Mouse (Mus musculus) heart, embryonic 16.5 days (tissue): ENCODE data around the gene Banp. TPM values are rescaled to one million over a fixed set of nuclear protein-coding genes. Genes with fewer than 3 reads are reported as not detected.

Experiments used
- ATAC-seq: fragments of 200-750 bp; cut with Nextera tagmentation; replicated peaks from 2 replicates; pipeline ENCODE4 v1.8.0; 2017; ENCODE audit warnings: moderate number of reproducible peaks; ENCODE audit not compliant: insufficient read depth, low FRiP score; ENCODE audit errors: extremely low read depth
- H3K27ac ChIP-seq: fragments of 300-500 bp; sonication (generic); 2 replicates; pipeline ENCODE4 v1.5.1; 2014; ENCODE audit warnings: mild to moderate bottlenecking, low read length, control low read depth, moderate library complexity
- H3K27me3 ChIP-seq: fragments of 300-500 bp; sonication (generic); 2 replicates; pipeline ENCODE4 v1.6.1; 2014; ENCODE audit warnings: low read length, mixed read lengths; ENCODE audit not compliant: control insufficient read depth, insufficient read depth
- H3K36me3 ChIP-seq: fragments of 300-500 bp; sonication (generic); 2 replicates; pipeline ENCODE4 v1.6.1; 2014; ENCODE audit not compliant: control insufficient read depth, insufficient read depth
- H3K4me1 ChIP-seq: fragments of 300-500 bp; sonication (generic); 2 replicates; pipeline ENCODE4 v1.6.1; 2014; ENCODE audit warnings: low read length, mixed read lengths; ENCODE audit not compliant: control insufficient read depth, insufficient read depth
- H3K4me2 ChIP-seq: fragments of 300-500 bp; sonication (generic); 2 replicates; pipeline ENCODE4 v1.6.1; 2014; ENCODE audit warnings: low read depth, mild to moderate bottlenecking, control low read depth, low read length
- H3K4me3 ChIP-seq: fragments of 300-500 bp; sonication (generic); 2 replicates; pipeline ENCODE4 v1.5.1; 2014; ENCODE audit warnings: mild to moderate bottlenecking, control low read depth, low read length
- H3K9ac ChIP-seq: fragments of 300-500 bp; sonication (generic); 2 replicates; pipeline ENCODE4 v1.6.1; 2014; ENCODE audit warnings: low read length, control low read depth
- H3K9me3 ChIP-seq: fragments of 300-500 bp; sonication (generic); replicated peaks from 2 replicates; pipeline ENCODE4 v1.6.1; 2016; ENCODE audit warnings: low read length; ENCODE audit not compliant: control insufficient read depth
- WGBS: fragments of 180-500 bp; shearing (Covaris S2); extraction: QIAGEN DNeasy Blood & Tissue Kit; methylation state at CpG from one replicate; pipeline ENCODE4 v1.1.7; 2014; 5-methylcytosine and 5-hydroxymethylcytosine counted together
- polyA plus RNA-seq: library from polyadenylated mRNA; unstranded; fragments of >200 nt; fragmentation: Nextera tagmentation; extraction: Ambion mirVana; gene quantifications from 2 replicates; pipeline ENCODE4 v1.2.1, GENCODE M21; 2015

Banp gene
- polyA plus RNA-seq, 1 experiment from 2014 or later: 33.1 TPM

DNA sequence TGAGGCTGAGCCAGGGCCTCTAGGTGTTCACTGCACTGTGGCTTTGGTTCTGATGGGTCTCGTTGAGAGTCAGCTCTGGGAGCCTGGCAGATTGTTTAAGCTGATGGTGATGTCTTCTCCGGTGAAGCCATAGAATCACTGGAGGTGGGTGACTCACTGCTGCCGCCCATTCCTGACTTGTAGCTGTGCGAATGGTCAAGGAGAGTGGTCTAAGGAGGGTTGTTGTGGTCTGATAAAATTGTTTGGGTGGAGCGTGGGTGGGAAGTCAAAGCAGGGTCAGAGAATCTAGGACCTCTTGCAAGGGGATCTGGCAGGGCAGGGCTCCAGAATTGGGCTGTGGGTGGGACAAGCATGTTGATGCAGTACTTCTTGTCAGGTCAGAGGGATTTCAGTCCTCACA, 61.1 kb downstream of the Banp start:
- H3K4me3 ChIP-seq: no peak overlapping the region
- 54% methylated on average over 5 of the region's 5 CpGs for WGBS
- H3K27me3 ChIP-seq: no peaks in the 10 kb centered on the region
- no peak for ATAC-seq
- peaks cover 14% of the 10 kb centered on the region for H3K36me3 ChIP-seq
- no peak overlapping the region for H3K9ac ChIP-seq
- H3K4me1 ChIP-seq: peaks cover 21% of the 10 kb centered on the region
- H3K9me3 ChIP-seq: no peaks in the 10 kb centered on the region
- H3K4me2 ChIP-seq: no peak overlapping the region
- no peak overlapping the region for H3K27ac ChIP-seq

DNA sequence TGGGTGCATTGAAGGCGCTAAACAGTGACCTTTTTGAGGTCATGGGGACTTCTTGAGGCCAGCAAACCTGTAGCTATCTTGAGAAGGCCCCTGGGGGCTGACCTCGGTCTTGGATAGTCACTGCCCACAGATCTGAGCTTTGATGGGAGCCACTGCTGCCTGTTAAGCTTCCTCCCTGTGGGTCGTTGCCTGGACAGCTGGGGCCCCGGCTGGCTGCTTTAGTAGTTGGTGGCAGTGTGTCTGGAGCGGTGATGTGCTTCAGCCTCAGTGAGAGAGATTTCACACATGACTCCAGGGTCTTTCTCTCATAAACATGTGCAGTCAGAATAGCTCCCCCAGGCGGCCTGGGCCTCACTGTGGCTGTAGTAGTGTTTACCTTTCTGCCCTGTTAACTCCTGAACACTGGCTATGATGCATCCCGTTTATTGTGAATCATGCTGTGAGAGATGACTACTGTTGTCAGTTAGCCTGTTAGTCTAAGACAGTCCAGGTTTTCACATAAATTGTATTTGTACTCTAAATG, 61.6 kb downstream of the Banp start:
- WGBS: 47% methylated on average over 7 of the region's 7 CpGs
- Histone ChIP-seq H3K9ac (no peak overlapping the region), H3K4me3 (no peak overlapping the region), H3K4me1 (peaks cover 26% of the 10 kb centered on the region), H3K27ac (no peak overlapping the region), H3K4me2 (no peak overlapping the region), H3K36me3 (peaks cover 14% of the 10 kb centered on the region), H3K9me3 (no peaks in the 10 kb centered on the region), H3K27me3 (no peaks in the 10 kb centered on the region)
- no peak for ATAC-seq

DNA sequence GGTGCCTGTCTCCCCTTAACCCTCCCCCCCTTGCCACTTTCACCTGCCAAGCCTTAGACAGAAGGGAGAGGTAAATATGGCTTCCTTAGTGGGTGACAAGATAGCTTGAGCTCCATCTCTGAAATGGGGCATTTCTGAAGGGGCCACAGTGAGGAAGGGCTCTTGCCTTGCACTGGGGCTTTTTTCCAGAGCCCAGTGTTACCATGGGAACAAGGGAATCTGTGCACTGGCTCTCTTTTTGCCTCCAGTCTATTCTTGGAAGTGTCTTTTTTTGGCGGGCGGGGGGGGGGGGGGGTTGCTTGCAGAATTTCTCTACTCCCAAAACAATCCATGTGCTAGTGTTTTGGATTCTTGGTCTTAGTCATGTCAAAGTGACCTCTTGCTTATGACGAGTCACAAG, 65.1 kb downstream of the Banp start:
- 55% methylated on average over 3 of the region's 3 CpGs for WGBS
- no peaks in the 10 kb centered on the region for H3K27me3 ChIP-seq
- no peak overlapping the region for H3K9ac ChIP-seq
- peaks cover 4% of the 10 kb centered on the region; the same call in 1 of the 2 replicates for H3K36me3 ChIP-seq
- no peak overlapping the region for H3K4me3 ChIP-seq
- ATAC-seq: no peak
- H3K27ac ChIP-seq: no peak overlapping the region
- peaks cover 37% of the 10 kb centered on the region for H3K4me1 ChIP-seq
- no peak overlapping the region for H3K4me2 ChIP-seq
- no peaks in the 10 kb centered on the region for H3K9me3 ChIP-seq

DNA sequence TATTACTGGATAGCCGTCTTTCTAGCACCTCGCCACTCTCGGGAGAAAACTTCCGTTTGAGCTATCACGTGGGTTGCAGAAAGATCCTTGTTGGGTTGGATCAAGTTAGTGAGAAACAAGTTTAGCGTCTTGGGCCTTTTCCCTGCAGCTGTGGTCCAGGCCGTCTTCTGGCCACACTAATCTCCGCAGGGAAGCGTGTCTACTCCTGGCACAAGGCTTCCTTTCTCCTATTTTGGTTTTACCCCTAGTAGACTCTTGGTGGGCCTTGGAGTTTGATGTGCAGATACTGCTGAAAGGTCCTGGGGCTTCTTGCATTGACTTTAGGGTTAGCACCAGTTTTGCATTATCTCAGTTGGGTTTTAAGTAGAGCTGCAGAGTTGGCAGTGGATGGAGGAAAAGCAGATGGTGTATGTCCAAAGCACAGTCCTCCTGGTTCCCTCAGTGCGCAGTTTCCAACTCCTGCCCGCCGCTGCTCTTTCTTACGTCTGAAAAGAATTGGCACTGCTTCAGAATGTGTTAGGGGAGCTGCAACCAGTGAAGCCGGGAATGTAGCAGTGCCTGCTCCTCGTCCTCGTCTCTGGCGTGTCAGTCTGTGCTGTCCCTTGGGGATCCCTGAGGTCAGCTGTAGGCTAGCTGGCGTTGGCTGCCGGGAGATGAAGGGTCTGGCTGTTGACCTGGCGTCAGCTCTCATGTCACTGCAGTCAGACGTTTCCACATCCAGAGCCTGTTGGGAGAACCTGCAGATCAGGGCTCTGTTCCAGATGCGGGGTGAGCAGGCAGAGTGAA, 68.7 kb downstream of the Banp start:
- peak; percentile 60; the same call in 1 of the 2 replicates for ATAC-seq

DNA sequence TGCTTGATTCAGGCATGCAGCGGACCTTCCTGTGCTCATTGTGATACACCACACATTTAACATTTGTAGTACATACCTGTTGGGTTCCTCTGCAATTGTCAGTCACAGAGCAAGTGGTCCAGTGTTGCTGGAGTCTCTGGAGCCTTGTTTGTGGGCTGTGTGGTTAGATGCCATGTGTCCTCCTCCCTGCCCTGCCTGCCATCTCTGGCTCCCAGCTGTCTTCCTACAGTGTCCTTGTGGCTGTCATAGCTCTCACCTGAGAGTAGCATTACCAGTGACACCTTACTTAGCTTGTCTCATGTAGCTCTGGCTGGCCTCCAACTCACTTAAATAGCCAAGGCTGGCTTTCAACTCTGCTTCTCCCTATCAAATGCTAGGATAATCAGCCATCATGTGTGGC, 69.6 kb downstream of the Banp start:
- Histone ChIP-seq H3K4me2 (no peak overlapping the region), H3K36me3 (0 out of 2 replicates have a peak, but pooled peaks cover 3% of the 10 kb centered on the region), H3K9ac (no peak overlapping the region), H3K4me3 (no peak overlapping the region), H3K4me1 (peaks cover 38% of the 10 kb centered on the region), H3K27ac (no peak overlapping the region), H3K9me3 (no peaks in the 10 kb centered on the region), H3K27me3 (no peaks in the 10 kb centered on the region)
- WGBS: 89% methylated on average over 1 of the region's 1 CpGs
- ATAC-seq: no peak

More for the DNA sequence above, 68.7 kb downstream of the Banp start:
- peak overlapping the region; percentile 17; the same call in 1 of the 2 replicates for H3K4me2 ChIP-seq
- no peaks in the 10 kb centered on the region for H3K27me3 ChIP-seq
- H3K4me3 ChIP-seq: no peak overlapping the region
- no peaks in the 10 kb centered on the region for H3K36me3 ChIP-seq
- H3K9ac ChIP-seq: no peak overlapping the region
- no peaks in the 10 kb centered on the region for H3K9me3 ChIP-seq
- peaks cover 38% of the 10 kb centered on the region for H3K4me1 ChIP-seq
- H3K27ac ChIP-seq: peak overlapping the region; percentile 61
- WGBS: 40% methylated on average over 22 of the region's 22 CpGs

DNA sequence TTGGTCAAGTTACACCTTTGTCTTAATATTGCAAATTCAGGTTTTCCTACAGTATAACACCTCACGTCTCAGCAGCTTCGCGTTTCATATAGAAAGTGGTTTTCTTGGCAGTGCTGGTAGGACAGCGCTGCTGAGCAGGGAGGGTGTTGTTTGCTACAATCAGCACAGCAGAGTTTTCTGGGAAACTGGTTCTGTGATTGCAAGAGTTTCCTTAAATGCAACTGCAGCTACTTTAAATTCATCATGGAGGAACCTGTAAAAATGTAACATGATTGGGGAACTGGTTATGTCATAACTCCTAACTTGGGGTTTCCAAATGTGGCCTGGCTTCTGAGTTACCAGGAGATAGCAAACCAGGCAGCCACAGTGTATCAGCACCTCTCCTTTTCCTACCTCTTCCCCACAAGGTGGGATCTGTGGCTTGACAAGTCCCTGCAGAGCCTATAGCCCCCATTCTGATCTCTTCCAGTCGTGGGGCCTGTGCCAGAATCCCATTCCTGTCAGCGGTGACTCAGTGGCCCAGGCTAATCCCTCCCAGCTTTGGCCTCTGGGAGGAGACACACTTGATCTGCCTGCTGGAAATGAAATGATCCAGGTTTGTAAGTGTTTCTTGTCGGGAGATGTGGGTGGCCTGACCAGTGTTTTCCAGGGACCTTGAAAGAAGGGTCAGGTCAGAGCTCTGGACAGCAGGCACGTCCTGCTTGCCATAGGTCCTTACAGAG, 70.7 kb downstream of the Banp start:
- Histone ChIP-seq H3K9me3 (no peaks in the 10 kb centered on the region), H3K4me1 (peaks cover 31% of the 10 kb centered on the region), H3K27me3 (no peaks in the 10 kb centered on the region), H3K36me3 (peaks cover 6% of the 10 kb centered on the region; the same call in 1 of the 2 replicates), H3K27ac (no peak overlapping the region), H3K4me3 (no peak overlapping the region), H3K4me2 (no peak overlapping the region), H3K9ac (no peak overlapping the region)
- no peak for ATAC-seq
- 72% methylated on average over 8 of the region's 8 CpGs for WGBS

DNA sequence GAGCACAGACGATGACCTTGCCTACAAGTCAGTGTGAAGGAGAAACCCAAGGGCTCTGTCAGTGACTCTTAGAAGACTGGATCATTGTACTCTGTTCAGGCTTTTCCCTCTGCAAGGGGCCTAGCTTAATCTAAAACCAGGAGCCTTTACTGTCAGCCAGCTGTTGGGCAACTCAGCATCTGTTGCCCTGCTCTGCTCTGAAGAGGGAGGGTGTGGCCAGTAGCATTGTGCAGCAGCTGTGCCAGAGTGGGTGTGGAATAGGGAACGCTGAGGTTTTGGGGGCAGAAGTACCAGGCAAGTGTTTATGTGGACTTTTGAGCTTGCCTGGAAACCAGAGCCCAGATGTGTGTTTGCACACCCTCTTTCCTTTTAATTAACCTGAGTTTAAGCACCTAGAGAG, 72.2 kb downstream of the Banp start:
- H3K9ac ChIP-seq: no peak overlapping the region
- peaks cover 15% of the 10 kb centered on the region for H3K36me3 ChIP-seq
- H3K27me3 ChIP-seq: no peaks in the 10 kb centered on the region
- 56% methylated on average over 2 of the region's 2 CpGs for WGBS
- H3K9me3 ChIP-seq: no peaks in the 10 kb centered on the region
- H3K4me2 ChIP-seq: no peak overlapping the region
- no peak for ATAC-seq
- no peak overlapping the region for H3K4me3 ChIP-seq
- H3K27ac ChIP-seq: no peak overlapping the region
- H3K4me1 ChIP-seq: peaks cover 21% of the 10 kb centered on the region

DNA sequence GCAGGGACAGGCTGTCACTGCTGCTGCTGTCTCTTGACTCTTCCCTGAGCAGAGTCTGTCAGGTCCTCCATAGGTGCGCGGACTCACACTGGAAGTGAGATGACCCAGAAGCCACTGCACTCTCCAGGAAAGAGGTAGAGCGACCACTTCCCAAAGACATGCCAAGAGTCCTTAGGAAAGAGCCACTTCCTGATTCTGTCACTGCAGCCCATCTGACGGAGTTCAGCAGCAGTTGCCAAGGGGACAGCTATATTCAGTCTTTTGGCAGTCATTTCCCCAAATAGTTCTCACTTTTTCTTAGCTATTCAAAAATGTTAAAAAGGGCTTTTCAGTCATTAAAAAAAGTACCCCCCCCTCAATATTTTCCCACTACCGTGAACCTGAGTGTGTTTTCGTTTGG, 72.7 kb downstream of the Banp start:
- Histone ChIP-seq H3K4me3 (no peak overlapping the region), H3K27me3 (no peaks in the 10 kb centered on the region), H3K36me3 (peaks cover 18% of the 10 kb centered on the region), H3K4me2 (no peak overlapping the region), H3K27ac (no peak overlapping the region), H3K9me3 (no peaks in the 10 kb centered on the region), H3K4me1 (peaks cover 21% of the 10 kb centered on the region), H3K9ac (no peak overlapping the region)
- 74% methylated on average over 6 of the region's 6 CpGs for WGBS
- ATAC-seq: no peak

DNA sequence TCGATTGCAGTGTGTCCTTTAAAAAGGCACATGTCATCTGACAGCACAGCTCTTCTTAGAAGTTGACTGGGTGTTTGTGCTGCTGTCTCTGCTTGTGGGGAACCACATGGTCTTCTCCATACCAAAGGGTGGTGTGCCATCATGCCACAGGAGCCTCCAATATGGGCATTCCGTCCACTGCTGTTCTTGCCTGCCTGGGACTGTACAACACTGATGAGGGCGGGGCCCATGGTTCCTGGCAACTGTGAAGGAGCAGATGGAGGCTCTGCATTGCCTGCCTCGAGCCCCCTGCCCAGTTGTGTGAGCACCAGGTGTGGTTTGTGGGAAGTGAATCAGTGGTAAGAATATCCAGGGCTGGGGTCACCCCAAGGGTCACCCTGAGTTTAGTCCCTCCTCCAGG, 73.2 kb downstream of the Banp start:
- no peak overlapping the region for H3K4me2 ChIP-seq
- no peak overlapping the region for H3K9ac ChIP-seq
- H3K27me3 ChIP-seq: no peaks in the 10 kb centered on the region
- peaks cover 18% of the 10 kb centered on the region for H3K36me3 ChIP-seq
- no peak overlapping the region for H3K4me3 ChIP-seq
- peaks cover 21% of the 10 kb centered on the region for H3K4me1 ChIP-seq
- ATAC-seq: no peak
- WGBS: 71% methylated on average over 4 of the region's 4 CpGs
- H3K27ac ChIP-seq: no peak overlapping the region
- no peaks in the 10 kb centered on the region for H3K9me3 ChIP-seq
